Mouse (Mus musculus) testis, adult 2 months (tissue): ENCODE results near the gene Gm3543.
"Not testable (repeated sequence)": the region's sequence is repeated elsewhere in the genome, so short reads cannot be mapped to it uniquely, and the experiment has no call there.

Source experiments
- CTCF ChIP-seq: fragments of 200-500 bp; IDR thresholded peaks from 2 replicates; pipeline ENCODE4 v1.5.1; 2012; ENCODE audit warnings: low read depth, mild to moderate bottlenecking, inconsistent platforms, low read length, moderate library complexity; ENCODE audit not compliant: control insufficient read depth, insufficient read depth, insufficient replicate concordance
- POLR2A ChIP-seq: fragments of 200-500 bp; IDR thresholded peaks from 2 replicates; pipeline ENCODE4 v1.6.1; 2012; ENCODE audit warnings: low read depth, mild to moderate bottlenecking, inconsistent platforms, low read length, moderate library complexity; ENCODE audit not compliant: control insufficient read depth

GRCm38 (mm10) chr14:41967827-41968226 is 15.3 kb downstream of the Gm3543 start, which contains the start of gene Gm6401:
- TF ChIP-seq CTCF, POLR2A: not testable (repeated sequence)
